Mouse (Mus musculus) gastrocnemius, postnatal 14 days (tissue): ENCODE measurements around the gene Sdc1. TPM values are rescaled to one million over a fixed set of nuclear protein-coding genes. Genes with fewer than 3 reads are reported as not detected.

ENCODE experiments used
- DNase-seq: peaks from one replicate; pipeline ENCODE4 v3.0.0; 2021; ENCODE audit warnings: mixed read lengths
- intact Hi-C: fragments of 180-260 bp; cut with DNase I; formaldehyde crosslinking; loops from one replicate; pipeline ENCODE4 v1.15.1; 2025; ENCODE audit warnings: low total_unique reads
- total RNA-seq, 2 experiments: library from RNA; stranded (reverse); gene quantifications; 2 replicates each; pipeline ENCODE4 v1.2.3; 2021

The Sdc1 gene
- total RNA-seq, 2 experiments from 2014 or later = 8.3 to 11.2 TPM

DNA sequence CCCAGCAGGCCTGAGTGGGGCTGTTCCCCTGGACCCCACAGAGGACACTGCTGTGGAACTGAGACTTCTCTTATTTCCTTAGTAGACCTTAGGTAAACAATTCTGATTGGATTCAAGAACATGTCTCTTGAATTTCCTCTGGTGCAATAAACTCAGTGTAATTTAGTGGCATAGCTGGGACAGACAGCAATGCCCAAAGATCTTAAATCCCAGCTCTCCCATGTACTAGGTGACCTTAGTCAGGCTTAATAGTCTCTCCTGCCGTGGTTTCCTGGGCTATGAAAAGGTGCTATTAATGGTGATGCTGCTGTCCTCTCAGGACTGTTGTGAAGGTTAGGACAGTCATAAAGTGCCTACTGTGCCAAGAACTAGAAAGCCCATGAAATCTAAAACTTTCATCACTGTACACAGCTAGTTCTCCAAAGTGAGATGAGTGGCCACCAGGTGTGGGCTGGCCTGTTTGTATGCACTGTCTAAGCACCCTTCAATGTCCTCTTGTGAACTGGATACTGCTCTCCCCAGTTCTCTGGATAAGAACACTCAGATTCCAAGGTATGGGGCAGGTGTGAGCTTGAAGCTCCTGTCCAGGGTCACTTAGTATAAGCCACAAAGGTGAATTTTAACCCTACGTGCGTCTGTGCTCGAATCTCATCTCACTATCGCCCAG is 40.9 kb downstream of the Sdc1 start:
- intact Hi-C loops = no loop called here
- no peak for DNase-seq

DNA sequence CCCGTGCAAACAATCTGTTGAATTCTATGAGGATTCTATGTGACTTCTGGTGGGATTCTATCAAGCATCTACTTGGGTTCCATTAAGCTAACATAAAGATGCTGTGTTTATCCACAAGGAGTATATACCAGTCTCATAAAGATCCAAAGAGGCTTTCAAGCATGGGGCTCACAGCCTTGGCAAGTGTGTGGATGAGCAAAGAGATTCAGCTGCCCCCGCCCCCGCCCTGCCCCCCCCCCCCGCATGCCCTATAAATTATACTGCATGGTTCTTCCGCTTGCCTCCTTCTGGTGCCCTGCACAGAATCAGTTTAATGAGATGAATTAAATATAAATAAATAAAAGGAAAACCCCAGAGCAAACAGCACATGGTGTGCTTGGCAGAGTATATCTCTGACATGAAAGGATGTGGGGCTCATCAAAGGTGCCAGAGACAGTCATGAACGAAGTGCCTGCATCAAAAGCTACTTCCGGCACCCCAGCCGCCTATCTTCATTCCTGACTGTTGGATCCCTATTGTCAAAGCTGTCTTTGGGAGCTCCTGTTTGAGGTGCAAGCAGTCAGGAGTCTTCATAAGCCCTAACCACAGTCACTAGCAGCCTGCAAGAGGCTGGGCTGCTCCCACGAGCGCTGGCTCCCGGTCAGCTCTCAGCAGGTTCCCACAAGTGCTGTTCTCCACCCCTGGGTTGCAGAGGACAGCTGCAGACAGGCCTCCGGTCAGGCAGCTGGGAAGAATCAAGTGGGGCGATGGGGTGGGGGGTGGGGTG is 46.5 kb downstream of the Sdc1 start:
- peak; percentile 70 for DNase-seq
- intact Hi-C loops = no loop called here

DNA sequence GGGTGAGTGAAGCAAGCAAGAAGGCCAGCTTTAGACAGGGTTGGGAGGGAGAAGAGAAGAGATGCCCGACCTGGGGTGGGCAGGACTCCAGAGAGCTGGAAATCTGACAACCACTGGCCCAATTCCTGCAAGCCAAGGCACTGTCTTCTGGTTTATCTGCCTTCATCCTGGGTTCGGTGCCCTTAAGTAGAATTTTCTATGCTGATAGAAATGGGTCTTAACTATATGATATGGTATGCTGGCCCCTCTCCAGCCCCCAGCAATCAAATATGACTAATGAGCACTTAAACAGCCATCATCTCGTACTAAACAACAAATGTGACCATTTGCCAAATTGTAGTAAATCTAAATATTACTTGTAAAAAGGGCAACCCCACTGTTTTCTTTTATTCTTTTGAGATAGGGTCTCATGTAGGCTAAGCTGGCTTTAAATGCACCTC is 47.1 kb downstream of the Sdc1 start:
- intact Hi-C loops = no loop called here
- DNase-seq = no peak

DNA sequence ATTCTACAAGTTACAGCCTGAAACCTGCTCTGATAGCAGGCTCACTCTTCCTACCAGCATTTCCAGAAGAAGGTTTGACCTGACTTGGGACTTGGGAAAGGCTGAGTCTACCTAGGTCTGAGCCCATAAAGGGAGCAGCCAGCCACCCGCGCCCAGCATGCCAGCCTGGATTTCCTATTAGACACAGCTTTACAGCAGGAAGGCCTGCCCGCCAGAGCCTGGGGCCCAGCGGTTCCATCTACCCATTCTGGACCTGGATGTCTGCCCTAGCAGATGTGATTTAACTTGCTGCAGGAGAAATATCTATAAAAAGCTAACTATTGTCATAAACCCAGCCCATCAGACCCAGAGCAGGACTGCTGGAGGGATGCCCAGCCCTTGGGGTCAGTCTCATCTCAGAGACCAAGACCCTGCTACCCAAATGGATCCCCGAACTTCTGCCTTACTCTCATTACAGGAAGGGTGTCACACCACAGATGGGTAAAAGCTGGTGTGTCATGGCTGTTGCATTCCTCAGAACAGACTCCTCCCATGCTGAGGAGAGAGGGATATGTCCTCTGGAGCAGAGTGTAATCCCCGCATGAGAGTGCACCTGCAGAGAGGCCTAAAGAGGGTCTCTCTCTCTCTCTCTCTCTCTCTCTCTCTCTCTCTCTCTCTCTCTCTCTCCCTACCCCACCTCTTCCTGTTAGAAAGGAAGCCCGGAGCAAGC is 54.0 kb downstream of the Sdc1 start:
- intact Hi-C loops = no loop called here
- DNase-seq = peak; percentile 35

DNA sequence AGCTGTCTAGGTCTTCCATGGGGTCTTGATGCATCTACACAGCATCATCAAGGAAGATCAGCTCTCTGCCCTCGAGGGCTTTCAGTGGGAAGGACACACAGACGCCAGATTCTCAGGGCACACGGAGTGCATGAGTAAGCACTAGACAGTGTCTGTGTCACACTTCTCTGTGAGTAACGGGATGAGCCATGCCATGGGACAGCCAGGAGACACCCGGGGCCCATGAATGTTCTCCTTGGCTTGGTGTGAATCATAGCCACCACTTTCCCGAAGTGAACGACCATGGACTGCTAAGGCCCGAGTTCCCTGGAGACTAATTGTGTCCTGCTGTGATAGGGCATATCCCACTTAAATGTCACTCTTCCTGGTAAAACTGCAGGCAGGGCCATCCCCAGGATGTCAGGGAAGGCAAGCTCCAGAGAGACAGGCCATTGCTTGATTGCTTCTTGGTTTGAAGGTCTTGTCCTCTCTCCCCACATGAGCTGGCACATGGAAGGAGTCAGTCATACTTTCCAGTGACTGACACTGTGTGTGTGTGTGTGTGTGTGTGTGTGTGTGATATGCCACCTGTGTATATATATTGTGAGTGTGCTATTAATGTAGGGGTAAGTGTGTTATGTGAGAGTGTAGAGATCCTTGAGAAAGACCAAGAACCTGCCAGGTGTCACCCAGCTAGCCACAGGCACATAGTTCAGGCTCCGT is 56.0 kb downstream of the Sdc1 start:
- intact Hi-C loops = no loop called here
- no peak for DNase-seq

DNA sequence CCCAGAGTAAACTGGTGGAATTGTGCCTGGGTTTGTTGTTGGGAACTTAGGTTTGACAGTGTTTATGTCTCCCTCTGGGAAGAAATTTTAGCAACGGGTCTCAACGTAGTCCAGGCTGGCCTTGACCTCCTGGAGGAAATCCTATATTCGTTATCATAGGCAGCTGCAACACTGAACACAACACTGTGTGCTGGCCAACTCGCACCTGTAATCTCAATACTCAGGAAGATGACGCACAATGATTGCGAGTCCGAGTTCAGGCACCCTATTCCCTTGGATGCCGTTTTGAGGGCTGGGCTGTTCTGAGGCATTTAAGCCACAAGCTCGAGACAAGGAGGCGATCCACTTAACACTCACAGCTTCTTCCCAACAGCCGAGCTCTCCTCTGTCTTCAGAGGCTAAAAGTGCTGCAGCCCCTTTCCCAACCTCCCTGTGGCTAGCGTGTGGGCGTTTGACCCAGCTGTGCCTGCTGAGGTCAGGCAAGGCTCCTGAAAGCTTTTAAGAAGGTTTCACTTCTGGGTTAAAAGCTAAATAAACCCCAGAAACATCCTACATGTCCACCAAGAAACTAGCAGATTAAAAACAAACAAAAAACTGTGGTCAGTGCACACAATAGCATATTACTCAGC is 58.0 kb downstream of the Sdc1 start:
- intact Hi-C loops = no loop called here
- DNase-seq = no peak

DNA sequence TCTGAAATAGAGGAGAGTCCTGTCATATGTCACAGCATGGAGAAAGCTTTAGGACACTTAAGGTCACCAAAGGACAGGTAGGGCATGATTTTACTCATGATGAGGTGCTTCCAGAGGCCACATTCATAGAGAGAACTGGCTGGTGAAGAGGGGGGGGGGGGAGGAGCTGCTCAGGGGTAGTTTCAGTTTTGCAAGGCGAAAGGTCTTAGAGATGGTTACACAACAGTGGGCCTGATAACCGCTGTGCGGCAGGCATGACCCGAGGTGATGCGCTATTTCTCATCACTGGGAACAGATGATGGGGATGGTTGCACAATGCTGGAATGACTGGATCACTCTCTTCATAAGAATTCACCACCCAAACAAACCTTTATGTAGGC is 58.5 kb downstream of the Sdc1 start:
- intact Hi-C loops = no loop called here
- no peak for DNase-seq

DNA sequence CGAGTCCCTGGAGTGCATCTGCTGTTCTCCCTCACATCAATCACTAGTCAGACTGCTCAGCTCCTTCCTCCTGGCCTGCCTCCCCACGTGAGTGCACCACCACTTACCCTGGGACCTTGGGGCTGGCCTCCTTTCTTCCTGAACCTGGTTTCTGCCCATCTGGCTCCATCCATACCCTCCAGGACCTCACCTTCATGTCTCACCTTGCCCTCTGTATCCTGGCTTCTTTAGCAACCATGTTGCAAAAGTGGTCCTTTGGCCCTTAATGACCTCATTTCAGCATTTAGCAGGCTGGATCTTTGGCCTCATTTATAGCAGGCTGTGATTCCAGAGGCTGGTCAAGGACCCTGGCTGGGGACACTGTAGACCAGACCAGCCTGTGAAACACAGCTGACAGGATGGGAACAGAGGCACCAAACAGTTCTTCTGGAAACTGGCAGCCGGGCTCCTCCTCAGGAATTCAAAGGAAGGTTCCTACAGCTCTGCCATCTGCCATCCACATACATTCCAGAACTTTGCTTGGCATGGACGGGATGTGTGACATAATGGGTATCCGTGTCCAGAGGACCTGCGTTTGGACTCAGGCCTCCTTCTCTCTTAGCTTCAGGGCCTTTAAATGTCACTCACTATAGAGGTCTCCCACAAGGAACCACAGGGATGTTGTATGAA is 60.0 kb downstream of the Sdc1 start:
- intact Hi-C loops = no loop called here
- no peak for DNase-seq

DNA sequence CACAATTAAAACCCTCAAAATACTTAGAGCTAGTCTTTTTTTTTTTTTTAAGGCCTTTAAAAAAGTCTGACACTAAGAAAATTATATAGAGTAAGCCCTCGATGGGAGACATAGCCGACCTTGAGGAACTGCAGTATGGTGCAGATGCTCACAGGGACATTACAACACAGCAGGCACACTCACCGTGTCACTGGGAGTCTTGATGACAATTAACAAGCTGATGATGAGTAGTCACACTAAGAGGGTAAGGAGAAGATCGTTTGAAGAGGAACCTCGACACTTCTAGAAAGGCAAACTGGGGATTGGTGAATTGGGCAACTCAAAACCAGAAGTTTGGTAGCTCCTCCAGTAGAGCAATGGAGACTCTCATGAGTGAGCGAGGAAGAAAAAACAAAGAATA is 60.6 kb downstream of the Sdc1 start:
- no peak for DNase-seq
- intact Hi-C loops = no loop called here

DNA sequence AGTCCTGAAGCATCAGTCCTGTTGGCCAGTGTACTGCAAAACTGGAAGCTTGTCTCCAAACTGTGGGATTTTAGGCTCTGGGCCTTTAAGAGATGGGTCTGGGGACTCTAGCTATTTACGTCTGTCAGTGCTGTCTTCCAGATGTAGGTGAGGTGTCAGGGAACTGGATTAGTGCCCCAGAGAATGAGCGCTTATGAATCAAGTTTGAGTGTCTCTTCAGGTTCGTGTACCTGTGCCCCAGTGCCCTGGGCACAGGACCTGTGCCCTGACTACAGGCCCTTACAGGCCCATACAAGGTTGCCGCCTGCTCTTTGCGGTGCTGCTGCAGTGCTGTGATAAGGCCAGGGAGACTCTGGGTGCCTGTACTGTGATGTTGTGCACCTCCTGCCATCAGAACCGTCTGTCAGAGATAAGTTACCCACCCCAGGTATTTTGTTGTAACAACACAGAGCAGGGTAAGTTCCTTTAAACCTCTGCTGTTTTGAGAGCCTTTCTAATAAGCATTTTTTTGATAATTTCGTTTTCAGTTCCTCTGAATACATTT is 69.7 kb downstream of the Sdc1 start:
- DNase-seq = no peak
- intact Hi-C loops = no loop called here

DNA sequence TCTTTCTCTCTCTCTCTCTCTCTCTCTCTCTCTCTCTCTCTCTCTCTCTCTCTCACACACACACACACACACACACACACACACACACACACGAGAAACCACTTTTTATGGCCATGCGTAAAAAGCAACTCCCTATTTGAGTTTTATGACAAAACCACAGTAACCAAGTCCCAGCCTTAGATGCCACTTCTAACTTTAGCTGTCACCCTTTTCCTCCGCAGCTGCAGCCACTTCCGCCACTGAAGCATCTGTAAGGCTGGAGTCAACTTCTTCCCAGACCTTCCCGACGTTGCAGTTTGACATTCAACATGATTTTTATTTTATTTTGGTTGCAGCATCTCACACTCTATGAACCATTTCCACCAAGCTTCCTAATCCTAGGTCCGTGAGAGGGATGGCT is 71.6 kb downstream of the Sdc1 start:
- intact Hi-C loops = no loop called here
- no peak for DNase-seq

Other genes starting within 250 kb of the Sdc1 start
- gene Slc7a15, start 172.3 kb upstream of the Sdc1 start, total RNA-seq = not detected
- gene Pum2, start 97.2 kb upstream of the Sdc1 start, total RNA-seq = 10 to 100 TPM; 63.1 to 66.7 TPM
- gene Laptm4a, start 150.3 kb downstream of the Sdc1 start, total RNA-seq = 100 to 1,000 TPM; 303 to 334 TPM
- gene Matn3, start 176.6 kb downstream of the Sdc1 start, total RNA-seq = under 1 TPM; 0.64 to 0.70 TPM
- gene Wdr35, start 202.6 kb downstream of the Sdc1 start, total RNA-seq = 10 to 100 TPM; 11.4 to 14.4 TPM